Mouse (Mus musculus) heart, embryonic 16.5 days (tissue): ENCODE measurements around the gene Wdr89. TPM values are rescaled to one million over a fixed set of nuclear protein-coding genes. Genes with fewer than 3 reads are reported as not detected.

Experiments
- ATAC-seq: fragments of 200-750 bp; cut with Nextera tagmentation; replicated peaks from 2 replicates; pipeline ENCODE4 v1.8.0; 2017; ENCODE audit warnings: moderate number of reproducible peaks; ENCODE audit not compliant: insufficient read depth, low FRiP score; ENCODE audit errors: extremely low read depth
- H3K27ac ChIP-seq: fragments of 300-500 bp; sonication (generic); 2 replicates; pipeline ENCODE4 v1.5.1; 2014; ENCODE audit warnings: mild to moderate bottlenecking, low read length, control low read depth, moderate library complexity
- H3K27me3 ChIP-seq: fragments of 300-500 bp; sonication (generic); 2 replicates; pipeline ENCODE4 v1.6.1; 2014; ENCODE audit warnings: low read length, mixed read lengths; ENCODE audit not compliant: control insufficient read depth, insufficient read depth
- H3K36me3 ChIP-seq: fragments of 300-500 bp; sonication (generic); 2 replicates; pipeline ENCODE4 v1.6.1; 2014; ENCODE audit not compliant: control insufficient read depth, insufficient read depth
- H3K4me1 ChIP-seq: fragments of 300-500 bp; sonication (generic); 2 replicates; pipeline ENCODE4 v1.6.1; 2014; ENCODE audit warnings: low read length, mixed read lengths; ENCODE audit not compliant: control insufficient read depth, insufficient read depth
- H3K4me2 ChIP-seq: fragments of 300-500 bp; sonication (generic); 2 replicates; pipeline ENCODE4 v1.6.1; 2014; ENCODE audit warnings: low read depth, mild to moderate bottlenecking, control low read depth, low read length
- H3K4me3 ChIP-seq: fragments of 300-500 bp; sonication (generic); 2 replicates; pipeline ENCODE4 v1.5.1; 2014; ENCODE audit warnings: mild to moderate bottlenecking, control low read depth, low read length
- H3K9ac ChIP-seq: fragments of 300-500 bp; sonication (generic); 2 replicates; pipeline ENCODE4 v1.6.1; 2014; ENCODE audit warnings: low read length, control low read depth
- H3K9me3 ChIP-seq: fragments of 300-500 bp; sonication (generic); replicated peaks from 2 replicates; pipeline ENCODE4 v1.6.1; 2016; ENCODE audit warnings: low read length; ENCODE audit not compliant: control insufficient read depth
- WGBS: fragments of 180-500 bp; shearing (Covaris S2); extraction: QIAGEN DNeasy Blood & Tissue Kit; methylation state at CpG from one replicate; pipeline ENCODE4 v1.1.7; 2014; 5-methylcytosine and 5-hydroxymethylcytosine counted together
- polyA plus RNA-seq: library from polyadenylated mRNA; unstranded; fragments of >200 nt; fragmentation: Nextera tagmentation; extraction: Ambion mirVana; gene quantifications from 2 replicates; pipeline ENCODE4 v1.2.1, GENCODE M21; 2015

Gene Wdr89
- polyA plus RNA-seq, 1 experiment from 2014 or later = 10.9 TPM

GRCm38 (mm10) chr12:75641726-75642125 is 27.6 kb downstream of the Wdr89 start:
- H3K36me3 ChIP-seq = no peaks in the 10 kb centered on the region
- no peaks in the 10 kb centered on the region for H3K4me1 ChIP-seq
- no peak for ATAC-seq
- H3K4me2 ChIP-seq = no peak overlapping the region
- no peak overlapping the region for H3K27ac ChIP-seq
- WGBS = 100% methylated on average over 1 of the region's 1 CpGs
- H3K9me3 ChIP-seq = no peaks in the 10 kb centered on the region
- no peak overlapping the region for H3K9ac ChIP-seq
- no peaks in the 10 kb centered on the region for H3K27me3 ChIP-seq
- H3K4me3 ChIP-seq = no peak overlapping the region

DNA sequence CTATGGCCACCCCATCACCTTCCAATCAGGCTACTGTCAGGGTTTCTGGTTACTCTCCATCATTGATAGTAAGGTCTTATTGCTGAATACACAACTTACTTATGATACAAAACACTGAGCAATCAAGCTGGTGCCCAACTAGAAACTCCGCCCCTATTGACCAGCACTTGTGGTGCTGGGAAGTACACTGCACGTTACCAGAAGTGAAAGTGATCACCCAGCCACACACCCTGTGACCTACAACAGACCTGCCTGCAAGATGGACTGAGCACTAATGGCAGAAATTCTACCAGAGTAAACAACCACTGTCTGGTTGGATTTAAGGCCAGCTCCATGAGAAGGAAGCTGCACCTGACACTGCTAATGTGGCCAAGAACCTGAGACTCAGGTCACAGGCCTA is 31.0 kb downstream of the Wdr89 start:
- H3K4me2 ChIP-seq = no peak overlapping the region
- WGBS = 82% methylated on average over 2 of the region's 2 CpGs
- no peaks in the 10 kb centered on the region for H3K27me3 ChIP-seq
- no peak overlapping the region for H3K9ac ChIP-seq
- H3K36me3 ChIP-seq = no peaks in the 10 kb centered on the region
- no peak overlapping the region for H3K4me3 ChIP-seq
- ATAC-seq = no peak
- no peaks in the 10 kb centered on the region for H3K9me3 ChIP-seq
- H3K27ac ChIP-seq = no peak overlapping the region
- peaks cover 9% of the 10 kb centered on the region for H3K4me1 ChIP-seq

DNA sequence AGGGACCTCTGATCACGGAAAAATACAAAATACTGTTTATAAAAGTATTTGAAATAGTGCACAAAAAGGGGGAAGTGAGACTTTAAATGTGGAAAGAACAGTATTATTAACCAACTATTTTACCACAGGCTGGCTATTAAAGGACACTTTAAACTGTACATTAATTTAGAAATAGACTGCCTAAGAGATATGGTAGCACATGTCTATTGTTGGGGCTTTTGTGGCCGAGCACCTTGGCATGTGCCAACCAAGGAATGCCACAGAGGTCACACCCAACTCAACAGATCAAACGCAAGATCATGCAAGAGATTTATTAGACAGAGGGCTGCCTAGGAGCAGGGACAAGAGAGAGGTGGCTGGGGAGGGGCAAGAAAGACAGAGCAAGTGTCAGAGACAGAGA is 32.2 kb downstream of the Wdr89 start:
- Histone ChIP-seq H3K27ac (no peak overlapping the region), H3K9me3 (no peaks in the 10 kb centered on the region), H3K4me2 (no peak overlapping the region), H3K27me3 (no peaks in the 10 kb centered on the region), H3K9ac (no peak overlapping the region), H3K4me1 (peaks cover 9% of the 10 kb centered on the region), H3K36me3 (no peaks in the 10 kb centered on the region; the same call in 1 of the 2 replicates), H3K4me3 (no peak overlapping the region)
- ATAC-seq = no peak
- 85% methylated on average over 3 of the region's 3 CpGs for WGBS

DNA sequence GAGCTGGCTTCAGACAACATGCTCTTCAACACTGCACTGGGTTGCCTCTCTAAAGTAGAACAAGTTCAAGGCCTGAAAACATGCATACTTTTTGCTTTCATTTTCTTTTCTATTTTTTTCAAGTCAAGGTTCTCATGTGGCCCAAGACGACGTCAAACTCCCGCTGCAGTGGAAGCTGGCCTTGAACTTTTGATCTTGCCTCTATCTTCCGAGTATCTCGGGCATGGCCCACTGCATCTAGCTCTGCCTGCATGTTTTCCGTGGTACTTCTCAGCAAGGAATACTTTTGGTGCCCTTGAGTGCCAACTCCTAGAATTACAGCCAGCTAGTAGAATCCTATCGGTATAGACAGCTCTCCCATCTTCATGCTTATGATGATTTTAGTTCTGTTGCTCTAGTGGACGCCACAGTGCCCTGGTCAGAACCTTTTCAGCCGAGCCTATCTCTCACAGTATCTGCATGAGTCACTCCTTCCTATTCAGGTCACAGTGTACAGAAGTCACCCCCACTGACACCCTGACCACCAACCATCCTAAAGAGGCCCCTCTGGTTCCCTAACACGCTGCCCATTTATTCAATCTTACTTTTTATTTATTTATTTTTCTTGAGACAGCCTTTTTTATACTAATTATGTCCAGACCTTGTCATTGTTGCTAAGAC is 33.4 kb downstream of the Wdr89 start:
- 73% methylated on average over 10 of the region's 10 CpGs for WGBS
- Histone ChIP-seq H3K27me3 (no peaks in the 10 kb centered on the region), H3K4me2 (no peak overlapping the region), H3K4me1 (peaks cover 9% of the 10 kb centered on the region), H3K27ac (no peak overlapping the region), H3K36me3 (no peaks in the 10 kb centered on the region; the same call in 1 of the 2 replicates), H3K4me3 (no peak overlapping the region), H3K9me3 (no peaks in the 10 kb centered on the region), H3K9ac (no peak overlapping the region)
- ATAC-seq = no peak

DNA sequence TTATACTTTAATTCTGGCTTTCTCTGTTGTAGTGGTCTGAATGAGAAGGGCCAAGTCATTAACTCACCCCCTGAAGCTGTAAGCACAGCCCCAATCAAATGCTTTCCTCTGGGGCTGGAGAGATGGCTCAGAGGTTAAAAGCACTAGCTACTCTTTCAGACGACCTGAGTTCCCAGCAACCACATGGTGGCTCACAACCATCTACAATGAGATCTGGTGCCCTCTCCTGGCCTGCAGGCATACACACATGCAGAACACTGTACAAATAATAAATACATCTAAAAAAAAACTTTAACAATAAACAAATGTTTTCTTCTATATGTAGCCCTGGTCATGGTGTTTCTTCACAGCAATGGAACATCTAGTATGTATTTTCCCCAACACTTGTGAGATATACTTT is 39.7 kb downstream of the Wdr89 start:
- Histone ChIP-seq H3K4me3 (no peak overlapping the region), H3K9me3 (peaks cover 3% of the 10 kb centered on the region; the same call in 1 of the 2 replicates), H3K27ac (no peak overlapping the region), H3K36me3 (no peaks in the 10 kb centered on the region; the same call in 1 of the 2 replicates), H3K9ac (no peak overlapping the region), H3K27me3 (no peaks in the 10 kb centered on the region), H3K4me2 (no peak overlapping the region), H3K4me1 (peaks cover 9% of the 10 kb centered on the region)
- no peak for ATAC-seq
- WGBS = 72% methylated on average over 1 of the region's 1 CpGs

- Histone ChIP-seq H3K36me3 (no peaks in the 10 kb centered on the region), H3K9me3 (peaks cover 5% of the 10 kb centered on the region; the same call in 1 of the 2 replicates), H3K27ac (no peak overlapping the region), H3K9ac (no peak overlapping the region), H3K27me3 (no peaks in the 10 kb centered on the region), H3K4me2 (no peak overlapping the region), H3K4me1 (no peaks in the 10 kb centered on the region), H3K4me3 (no peak overlapping the region)
- WGBS = 90% methylated on average over 5 of the region's 5 CpGs
- ATAC-seq = no peak
These were observed 46.0 kb downstream of the Wdr89 start for GRCm38 (mm10) chr12:75623292-75623691.

GRCm38 (mm10) chr12:75622835-75623234 is 46.5 kb downstream of the Wdr89 start:
- H3K4me3 ChIP-seq = no peak overlapping the region
- no peak overlapping the region for H3K9ac ChIP-seq
- H3K27ac ChIP-seq = no peak overlapping the region
- ATAC-seq = no peak
- WGBS = 57% methylated on average over 3 of the region's 3 CpGs
- no peaks in the 10 kb centered on the region for H3K4me1 ChIP-seq
- no peaks in the 10 kb centered on the region for H3K27me3 ChIP-seq
- peaks cover 5% of the 10 kb centered on the region; the same call in 1 of the 2 replicates for H3K9me3 ChIP-seq
- H3K36me3 ChIP-seq = no peaks in the 10 kb centered on the region
- H3K4me2 ChIP-seq = no peak overlapping the region

DNA sequence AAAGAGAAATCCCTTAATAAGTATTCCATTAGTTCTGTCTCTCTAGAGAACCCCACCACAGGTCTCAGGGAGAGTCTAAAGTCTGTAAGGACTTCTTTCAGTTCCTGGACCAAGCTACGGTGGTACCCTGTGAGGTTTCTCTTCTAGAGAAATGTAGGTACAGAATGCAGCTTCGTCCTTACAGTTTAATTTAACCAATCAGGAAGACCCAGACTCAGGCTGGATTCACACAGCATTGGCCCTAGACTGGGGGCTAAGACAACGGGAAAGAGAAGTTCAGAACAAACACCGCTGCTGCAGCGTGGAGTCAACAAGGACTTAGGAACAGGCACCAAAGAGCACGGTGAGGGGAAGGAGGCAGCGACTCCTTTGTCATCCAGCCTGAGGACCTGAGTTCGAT is 52.5 kb downstream of the Wdr89 start:
- no peak overlapping the region for H3K4me3 ChIP-seq
- H3K9me3 ChIP-seq = peaks cover 2% of the 10 kb centered on the region; the same call in 1 of the 2 replicates
- H3K4me1 ChIP-seq = peaks cover 3% of the 10 kb centered on the region; the same call in 1 of the 2 replicates
- no peak overlapping the region for H3K4me2 ChIP-seq
- H3K27ac ChIP-seq = no peak overlapping the region
- H3K27me3 ChIP-seq = no peaks in the 10 kb centered on the region
- WGBS = 73% methylated on average over 8 of the region's 8 CpGs
- no peak for ATAC-seq
- H3K9ac ChIP-seq = no peak overlapping the region
- no peaks in the 10 kb centered on the region for H3K36me3 ChIP-seq

DNA sequence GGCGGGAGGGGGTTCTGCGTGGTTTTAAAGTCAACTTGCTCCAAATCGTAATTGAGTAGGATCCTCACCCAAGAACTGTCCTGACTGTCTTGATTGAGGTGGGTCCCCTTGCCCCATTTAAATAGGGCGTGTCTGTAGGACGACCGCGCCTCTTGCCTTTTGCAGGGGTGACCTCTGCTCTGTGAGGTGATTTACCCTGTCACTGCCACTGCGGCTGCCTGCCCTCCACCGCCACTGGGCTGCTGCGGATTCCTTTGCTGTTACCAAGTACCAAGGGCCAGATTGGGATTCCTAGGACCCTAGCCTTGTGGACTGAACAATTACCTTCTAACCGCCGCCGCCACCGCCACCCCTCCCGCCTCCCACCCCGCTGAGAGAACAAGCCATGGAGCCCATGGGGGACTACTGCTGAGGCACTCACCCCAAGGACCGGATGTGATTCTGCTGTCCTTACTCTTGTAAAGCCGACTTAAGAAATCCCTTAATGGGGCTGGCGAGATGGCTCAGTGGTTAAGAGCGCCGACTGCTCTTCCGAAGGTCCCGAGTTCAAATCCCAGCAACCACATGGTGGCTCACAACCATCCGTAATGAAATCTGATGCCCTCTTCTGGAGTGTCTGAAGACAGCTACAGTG is 53.1 kb downstream of the Wdr89 start:
- ATAC-seq = peak; percentile 76
- H3K4me2 ChIP-seq = peak overlapping the region; percentile 56
- no peaks in the 10 kb centered on the region for H3K36me3 ChIP-seq
- peak overlapping the region; percentile 19; the same call in 1 of the 2 replicates for H3K27ac ChIP-seq
- WGBS = 11% methylated on average over 23 of the region's 24 CpGs
- peaks cover 2% of the 10 kb centered on the region; the same call in 1 of the 2 replicates for H3K9me3 ChIP-seq
- H3K9ac ChIP-seq = peak overlapping the region; percentile 30
- peak overlapping the region; percentile 45 for H3K4me3 ChIP-seq
- H3K27me3 ChIP-seq = no peaks in the 10 kb centered on the region
- peaks cover 3% of the 10 kb centered on the region; the same call in 1 of the 2 replicates for H3K4me1 ChIP-seq
